Mouse (Mus musculus): ENCODE results near the gene Tet3. TPM values are rescaled to one million over a fixed set of nuclear protein-coding genes. Genes with fewer than 3 reads are reported as not detected.

The Tet3 gene
- polyA plus RNA-seq, 1 experiment from 2014 or later: 13.9 TPM

GRCm38 (mm10) chr6:83419516-83419915 lies 39.4 kb downstream of the Tet3 start:
- 100% methylated on average over 2 of the region's 3 CpGs for WGBS (ENCODE audit: missing documents)
- H3K4me3 ChIP-seq (ENCODE audit: inconsistent target): no peak overlapping the region
- peaks cover 38% of the 10 kb centered on the region for H3K36me3 ChIP-seq (ENCODE audit: inconsistent target)
- peaks cover 100% of the 10 kb centered on the region for H3K79me2 ChIP-seq (ENCODE audit: inconsistent target)
- H3K27ac ChIP-seq: no peak overlapping the region

- Histone ChIP-seq H3K27ac (peak overlapping the region; percentile 39), H3K4me3 (ENCODE audit: inconsistent target) (no peak overlapping the region), H3K36me3 (ENCODE audit: inconsistent target) (peaks cover 20% of the 10 kb centered on the region), H3K79me2 (ENCODE audit: inconsistent target) (peaks cover 100% of the 10 kb centered on the region)
- 54% methylated on average over 3 of the region's 3 CpGs for WGBS (ENCODE audit: missing documents)
These were observed 41.4 kb downstream of the Tet3 start for GRCm38 (mm10) chr6:83417531-83417930.

GRCm38 (mm10) chr6:83417104-83417502 lies 41.8 kb downstream of the Tet3 start:
- peak overlapping the region; percentile 39 for H3K27ac ChIP-seq
- 97% methylated on average over 2 of the region's 2 CpGs for WGBS (ENCODE audit: missing documents)
- H3K4me3 ChIP-seq (ENCODE audit: inconsistent target): no peak overlapping the region
- peaks cover 100% of the 10 kb centered on the region for H3K79me2 ChIP-seq (ENCODE audit: inconsistent target)
- H3K36me3 ChIP-seq (ENCODE audit: inconsistent target): peaks cover 16% of the 10 kb centered on the region

GRCm38 (mm10) chr6:83416261-83417103 lies 42.4 kb downstream of the Tet3 start:
- Histone ChIP-seq H3K36me3 (ENCODE audit: inconsistent target) (peaks cover 10% of the 10 kb centered on the region; the same call in 1 of the 2 replicates), H3K4me3 (ENCODE audit: inconsistent target) (no peak overlapping the region), H3K79me2 (ENCODE audit: inconsistent target) (peaks cover 100% of the 10 kb centered on the region), H3K27ac (peak overlapping the region; percentile 39)
- WGBS (ENCODE audit: missing documents): 55% methylated on average over 3 of the region's 3 CpGs

- peaks cover 100% of the 10 kb centered on the region for H3K79me2 ChIP-seq (ENCODE audit: inconsistent target)
- H3K27ac ChIP-seq: no peak overlapping the region
- WGBS (ENCODE audit: missing documents): 42% methylated on average over 9 of the region's 12 CpGs
- peaks cover under 1% of the 10 kb centered on the region; the same call in 1 of the 2 replicates for H3K36me3 ChIP-seq (ENCODE audit: inconsistent target)
- H3K4me3 ChIP-seq (ENCODE audit: inconsistent target): no peak overlapping the region
These were observed 43.4 kb downstream of the Tet3 start for GRCm38 (mm10) chr6:83415356-83415940.

GRCm38 (mm10) chr6:83414601-83415355 lies 44.1 kb downstream of the Tet3 start:
- WGBS (ENCODE audit: missing documents): 95% methylated on average over 9 of the region's 9 CpGs
- Histone ChIP-seq H3K79me2 (ENCODE audit: inconsistent target) (peaks cover 100% of the 10 kb centered on the region), H3K36me3 (ENCODE audit: inconsistent target) (peaks cover 5% of the 10 kb centered on the region; the same call in 1 of the 2 replicates), H3K4me3 (ENCODE audit: inconsistent target) (no peak overlapping the region), H3K27ac (no peak overlapping the region)

GRCm38 (mm10) chr6:83413686-83414085 lies 45.2 kb downstream of the Tet3 start:
- Histone ChIP-seq H3K36me3 (ENCODE audit: inconsistent target) (peaks cover 11% of the 10 kb centered on the region; the same call in 1 of the 2 replicates), H3K79me2 (ENCODE audit: inconsistent target) (peaks cover 100% of the 10 kb centered on the region)

GRCm38 (mm10) chr6:83412854-83413401 lies 46.0 kb downstream of the Tet3 start:
- H3K4me3 ChIP-seq (ENCODE audit: inconsistent target): no peak overlapping the region
- peaks cover 16% of the 10 kb centered on the region; the same call in 1 of the 2 replicates for H3K36me3 ChIP-seq (ENCODE audit: inconsistent target)
- peaks cover 100% of the 10 kb centered on the region for H3K79me2 ChIP-seq (ENCODE audit: inconsistent target)
- 0 out of 2 replicates have a peak overlapping the region, but pooled peaks have one; percentile 10 for H3K27ac ChIP-seq
- WGBS (ENCODE audit: missing documents): 7% methylated on average over 5 of the region's 5 CpGs

More at GRCm38 (mm10) chr6:83413686-83414085, 45.2 kb downstream of the Tet3 start:
- Histone ChIP-seq H3K27ac (no peak overlapping the region), H3K4me3 (ENCODE audit: inconsistent target) (no peak overlapping the region)
- 100% methylated on average over 1 of the region's 1 CpGs for WGBS (ENCODE audit: missing documents)

- H3K27ac ChIP-seq: no peak overlapping the region
- H3K36me3 ChIP-seq (ENCODE audit: inconsistent target): peaks cover 21% of the 10 kb centered on the region; the same call in 1 of the 2 replicates
- 94% methylated on average over 10 of the region's 10 CpGs for WGBS (ENCODE audit: missing documents)
- peaks cover 100% of the 10 kb centered on the region for H3K79me2 ChIP-seq (ENCODE audit: inconsistent target)
- no peak overlapping the region for H3K4me3 ChIP-seq (ENCODE audit: inconsistent target)
These were observed 46.5 kb downstream of the Tet3 start for GRCm38 (mm10) chr6:83412362-83412853.

- peaks cover 25% of the 10 kb centered on the region; the same call in 1 of the 2 replicates for H3K36me3 ChIP-seq (ENCODE audit: inconsistent target)
- peaks cover 100% of the 10 kb centered on the region for H3K79me2 ChIP-seq (ENCODE audit: inconsistent target)
- H3K27ac ChIP-seq: no peak overlapping the region
- no peak overlapping the region for H3K4me3 ChIP-seq (ENCODE audit: inconsistent target)
- 91% methylated on average over 9 of the region's 9 CpGs for WGBS (ENCODE audit: missing documents)
These were observed 47.1 kb downstream of the Tet3 start for GRCm38 (mm10) chr6:83411635-83412361.

GRCm38 (mm10) chr6:83410046-83410706 lies 48.7 kb downstream of the Tet3 start:
- no peak overlapping the region for H3K27ac ChIP-seq
- H3K36me3 ChIP-seq (ENCODE audit: inconsistent target): peaks cover 37% of the 10 kb centered on the region; the same call in 1 of the 2 replicates
- H3K4me3 ChIP-seq (ENCODE audit: inconsistent target): no peak overlapping the region
- 47% methylated on average over 9 of the region's 9 CpGs for WGBS (ENCODE audit: missing documents)
- H3K79me2 ChIP-seq (ENCODE audit: inconsistent target): peaks cover 100% of the 10 kb centered on the region

- no peak overlapping the region for H3K4me3 ChIP-seq (ENCODE audit: inconsistent target)
- no peak overlapping the region for H3K27ac ChIP-seq
- H3K36me3 ChIP-seq (ENCODE audit: inconsistent target): peaks cover 53% of the 10 kb centered on the region
- H3K79me2 ChIP-seq (ENCODE audit: inconsistent target): peaks cover 100% of the 10 kb centered on the region
- WGBS (ENCODE audit: missing documents): 46% methylated on average over 8 of the region's 9 CpGs
These were observed 50.4 kb downstream of the Tet3 start for GRCm38 (mm10) chr6:83408510-83408909.

- no peak overlapping the region for H3K4me3 ChIP-seq (ENCODE audit: inconsistent target)
- no peak overlapping the region for H3K27ac ChIP-seq
- 89% methylated on average over 7 of the region's 7 CpGs for WGBS (ENCODE audit: missing documents)
- peaks cover 100% of the 10 kb centered on the region for H3K79me2 ChIP-seq (ENCODE audit: inconsistent target)
- peaks cover 80% of the 10 kb centered on the region for H3K36me3 ChIP-seq (ENCODE audit: inconsistent target)
These were observed 53.3 kb downstream of the Tet3 start for GRCm38 (mm10) chr6:83405511-83406064.
